Mouse (Mus musculus) bone marrow macrophage, adult 2 months (primary cell): ENCODE data around the gene Lats2. TPM values are rescaled to one million over a fixed set of nuclear protein-coding genes. Genes with fewer than 3 reads are reported as not detected.
"Not testable (repeated sequence)": the region's sequence is repeated elsewhere in the genome, so short reads cannot be mapped to it uniquely, and the experiment has no call there.

Source experiments
- H3K27ac ChIP-seq: 2 replicates; pipeline ENCODE4 v1.5.1; 2012; ENCODE audit warnings: low read depth, low read length; ENCODE audit not compliant: insufficient read depth
- H3K4me1 ChIP-seq: 2 replicates; pipeline ENCODE4 v1.6.1; 2012; ENCODE audit warnings: low read length; ENCODE audit not compliant: control insufficient read depth, insufficient read depth
- H3K4me3 ChIP-seq: 2 replicates; pipeline ENCODE4 v1.5.1; 2012; ENCODE audit warnings: mild to moderate bottlenecking, low read length, moderate library complexity; ENCODE audit not compliant: insufficient read depth
- CTCF ChIP-seq: IDR thresholded peaks from 2 replicates; pipeline ENCODE4 v1.5.1; 2012; ENCODE audit warnings: low read depth, mild to moderate bottlenecking, low read length, moderate library complexity
- POLR2A ChIP-seq: IDR thresholded peaks from 2 replicates; pipeline ENCODE4 v1.6.1; 2012; ENCODE audit warnings: mild to moderate bottlenecking, low read depth, low read length, borderline replicate concordance
- polyA plus RNA-seq: library from polyadenylated mRNA; stranded (reverse); fragments of >200 nt; gene quantifications from 2 replicates; pipeline ENCODE4 v1.2.4, GENCODE M21; 2012; ENCODE audit not compliant: missing spikeins, insufficient read depth, insufficient read length

Gene Lats2
- polyA plus RNA-seq, 1 experiment = 27.6 TPM

- TF ChIP-seq CTCF (peak; percentile 65), POLR2A (no peak)
- H3K4me3 ChIP-seq = no peak overlapping the region
- H3K27ac ChIP-seq = no peak overlapping the region
- peaks cover 3% of the 10 kb centered on the region; the same call in 1 of the 2 replicates for H3K4me1 ChIP-seq
Observed at GRCm38 (mm10) chr14:57679958-57680535, 78.1 kb downstream of the Lats2 start.

DNA sequence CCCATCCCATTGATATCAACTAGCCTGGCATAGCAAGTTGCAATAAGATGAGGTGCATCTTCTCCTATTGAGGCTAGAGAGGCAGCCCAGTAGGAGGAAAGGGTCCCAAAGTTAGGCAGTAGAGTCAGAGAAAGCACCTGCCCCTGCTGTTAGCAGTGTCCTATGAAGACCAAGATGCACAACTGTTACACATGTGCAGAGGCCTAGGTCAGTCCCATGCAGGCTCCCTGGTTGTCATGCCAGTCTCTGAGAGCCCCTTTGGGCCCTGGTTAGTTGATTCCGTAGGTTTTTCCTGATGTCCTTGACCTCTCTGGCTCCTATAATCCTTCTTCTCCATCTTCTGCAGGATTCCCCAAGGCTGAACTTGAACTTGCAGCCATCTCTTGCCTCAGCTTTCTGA, 78.7 kb downstream of the Lats2 start:
- no peak overlapping the region for H3K4me3 ChIP-seq
- peaks cover 3% of the 10 kb centered on the region; the same call in 1 of the 2 replicates for H3K4me1 ChIP-seq
- no peak overlapping the region for H3K27ac ChIP-seq
- TF ChIP-seq POLR2A (no peak), CTCF (no peak)

GRCm38 (mm10) chr14:57675481-57675880, 82.7 kb downstream of the Lats2 start:
- Histone ChIP-seq H3K4me3 (no peak overlapping the region), H3K27ac (no peak overlapping the region), H3K4me1 (peaks cover 3% of the 10 kb centered on the region; the same call in 1 of the 2 replicates)
- TF ChIP-seq POLR2A (no peak), CTCF (no peak)

- H3K4me1 ChIP-seq = peaks cover 21% of the 10 kb centered on the region
- peak overlapping the region; percentile 64 for H3K27ac ChIP-seq
- no peak for TF ChIP-seq POLR2A
- TF ChIP-seq CTCF = no peak
- H3K4me3 ChIP-seq = peak overlapping the region; percentile 82
Observed at GRCm38 (mm10) chr14:57665628-57665950, 92.6 kb downstream of the Lats2 start.

- TF ChIP-seq CTCF = no peak
- no peak for TF ChIP-seq POLR2A
Observed at GRCm38 (mm10) chr14:57664822-57665627, 93.2 kb downstream of the Lats2 start, which contains the start of gene Xpo4. Gene Xpo4, minus strand, starts transcription at chr14:57665430.

GRCm38 (mm10) chr14:57664311-57664821, 93.8 kb downstream of the Lats2 start:
- Histone ChIP-seq H3K4me1 (peaks cover 25% of the 10 kb centered on the region), H3K4me3 (peak overlapping the region; percentile 82), H3K27ac (peak overlapping the region; percentile 54)
- TF ChIP-seq CTCF (no peak), POLR2A (no peak)

More at GRCm38 (mm10) chr14:57664822-57665627, 93.2 kb downstream of the Lats2 start, which contains the start of gene Xpo4:
- Histone ChIP-seq H3K4me3 (peak within 1 kb of the TSS; percentile 82), H3K4me1 (peaks cover 25% of the 10 kb centered on the region), H3K27ac (peak within 1 kb of the TSS; percentile 64)

GRCm38 (mm10) chr14:57663630-57664029, 94.6 kb downstream of the Lats2 start:
- no peak overlapping the region for H3K27ac ChIP-seq
- H3K4me3 ChIP-seq = peak overlapping the region; percentile 46
- TF ChIP-seq POLR2A (no peak), CTCF (no peak)
- H3K4me1 ChIP-seq = peaks cover 25% of the 10 kb centered on the region

- Histone ChIP-seq H3K4me1 (peaks cover 17% of the 10 kb centered on the region), H3K27ac (no peak overlapping the region), H3K4me3 (no peak overlapping the region)
- no peak for TF ChIP-seq POLR2A
- no peak for TF ChIP-seq CTCF
Observed at GRCm38 (mm10) chr14:57658301-57658700, 99.9 kb downstream of the Lats2 start.

DNA sequence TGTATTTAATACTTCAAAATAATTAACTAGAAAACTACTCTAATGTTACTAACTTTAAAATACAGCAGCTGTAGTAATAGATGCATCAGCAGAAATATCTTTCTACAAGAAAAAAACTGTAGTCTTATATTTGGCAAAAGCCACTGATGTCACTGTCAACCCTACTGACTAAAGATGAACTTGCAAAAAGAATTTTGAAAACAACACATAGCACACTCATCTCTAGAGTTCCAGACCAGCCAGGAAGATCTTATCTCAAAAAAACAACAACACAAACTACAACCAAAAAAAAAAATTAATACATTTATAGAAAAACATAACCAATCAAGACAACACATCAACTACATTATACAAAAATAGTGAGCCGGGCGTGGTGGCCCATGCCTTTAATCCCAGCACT, 100.7 kb downstream of the Lats2 start:
- TF ChIP-seq CTCF (no peak), POLR2A (no peak)
- no peak overlapping the region for H3K4me3 ChIP-seq
- H3K4me1 ChIP-seq = peaks cover 15% of the 10 kb centered on the region
- no peak overlapping the region for H3K27ac ChIP-seq

DNA sequence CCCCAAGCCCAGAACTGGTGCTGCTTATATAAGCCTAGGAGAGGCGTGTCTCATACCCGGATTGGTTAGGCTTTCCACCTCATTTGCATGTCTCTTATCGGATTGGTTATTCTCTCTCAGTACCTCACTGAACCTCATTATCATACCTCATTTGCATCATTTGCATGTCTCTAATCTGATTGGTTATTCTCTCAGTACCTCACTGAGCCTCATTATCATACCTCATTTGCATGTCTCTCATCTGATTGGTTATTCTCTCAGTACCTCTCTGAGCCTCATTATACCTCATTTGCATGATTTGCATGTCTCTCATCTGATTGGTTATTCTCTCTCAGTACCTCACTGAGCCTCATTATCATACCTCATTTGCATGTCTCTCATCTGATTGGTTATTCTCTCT, 101.7 kb downstream of the Lats2 start:
- not testable (repeated sequence) for H3K27ac ChIP-seq, H3K4me3 ChIP-seq
- H3K4me1 ChIP-seq = peaks cover 12% of the 10 kb centered on the region; the same call in 1 of the 2 replicates
